Comparison of ENCODE assay signal across 8 mouse cellular contexts in the genomic region with DNA sequence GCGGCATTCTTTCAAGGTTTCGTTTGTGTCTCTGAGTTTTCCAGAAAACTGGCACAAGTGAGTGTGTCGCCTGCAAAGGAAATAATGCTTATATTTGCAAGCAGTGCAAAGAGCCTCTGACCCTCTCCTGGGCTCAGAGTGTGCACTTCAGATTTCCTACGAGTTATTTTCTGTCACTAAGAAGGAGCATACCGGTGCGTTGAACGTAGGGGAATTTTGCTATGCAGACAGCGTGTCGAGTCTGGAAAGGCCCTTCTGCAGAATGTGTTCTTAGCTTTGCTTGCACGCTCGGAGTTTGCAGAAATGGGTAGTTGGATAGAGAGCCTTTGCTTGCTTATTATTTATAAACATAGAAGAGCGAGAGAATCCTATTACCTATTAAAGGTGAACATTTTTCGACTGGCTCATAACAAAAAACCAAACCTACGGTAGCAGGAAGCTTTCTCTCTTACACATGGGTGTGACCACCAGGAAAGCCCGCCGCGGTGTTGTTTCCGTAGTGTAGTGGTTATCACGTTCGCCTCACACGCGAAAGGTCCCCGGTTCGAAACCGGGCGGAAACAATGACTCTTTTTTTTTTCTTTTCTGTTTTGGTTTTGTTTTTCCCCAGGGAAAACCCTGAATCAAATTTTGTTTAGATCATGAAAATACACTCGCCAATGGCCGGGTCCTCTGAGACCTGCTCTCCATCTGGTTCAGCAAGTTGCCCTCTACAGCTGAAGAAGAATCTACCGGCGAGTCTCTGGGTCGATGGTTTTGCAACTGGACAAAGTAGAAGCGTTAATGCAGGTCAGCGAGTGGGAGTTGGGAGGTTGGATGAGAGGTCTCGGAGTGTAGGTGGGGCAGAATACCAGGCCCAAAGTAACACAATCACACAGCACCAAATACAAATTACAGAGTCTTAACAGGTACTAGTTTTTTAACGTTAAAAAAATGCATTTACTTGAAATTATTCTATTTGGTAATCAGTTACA. TPM values are rescaled to one million over a fixed set of nuclear protein-coding genes. Genes with fewer than 3 reads are reported as not detected.
DNase-seq lines count a peak whose midpoint lies in the region; ATAC-seq and TF ChIP-seq lines count a peak whose summit lies in the region.

No protein-coding gene starts in this region.

- peak overlapping the region; percentile 61 for H3K9ac ChIP-seq in forebrain, embryonic 13.5 days
- peak overlapping the region; percentile 15; the same call in 1 of the 2 replicates for H3K9ac ChIP-seq in heart, postnatal 0 days (replicated peaks; ENCODE audit: low read depth, low read length)
- H3K9ac ChIP-seq in liver, embryonic 14.5 days (replicated peaks), result peak overlapping the region; percentile 84
- peak overlapping the region; percentile 55 for H3K9ac ChIP-seq in neural tube, embryonic 11.5 days (ENCODE audit: low read length)

- no peak for TF ChIP-seq POLR2A in testis, adult 2 months (IDR thresholded peaks at IDR 0.05; ENCODE audit: control insufficient read depth, low read depth, low read length)

- TF ChIP-seq CTCF in heart, postnatal 0 days (IDR thresholded peaks at IDR 0.05; ENCODE audit: low read depth), result no peak
- TF ChIP-seq CTCF in liver, embryonic 14.5 days (IDR thresholded peaks at IDR 0.05; ENCODE audit: low read depth), result no peak
- TF ChIP-seq CTCF in testis, adult 2 months (IDR thresholded peaks at IDR 0.05; ENCODE audit: control insufficient read depth, insufficient read depth, insufficient replicate concordance, low read depth, low read length), result no peak

- H3K27me3 ChIP-seq in forebrain, embryonic 13.5 days, result no peaks in the 10 kb centered on the region
- no peaks in the 10 kb centered on the region for H3K27me3 ChIP-seq in heart, postnatal 0 days (ENCODE audit: control insufficient read depth, insufficient read depth, low read length)
- no peaks in the 10 kb centered on the region for H3K27me3 ChIP-seq in liver, embryonic 14.5 days (ENCODE audit: control insufficient read depth, insufficient read depth, low read length)
- H3K27me3 ChIP-seq in neural tube, embryonic 11.5 days (ENCODE audit: control insufficient read depth, insufficient read depth, low read length), result no peaks in the 10 kb centered on the region
- no peaks in the 10 kb centered on the region for H3K27me3 ChIP-seq in testis, adult 2 months (ENCODE audit: control insufficient read depth, insufficient read depth, low read length)

- ATAC-seq in forebrain, embryonic 13.5 days, result peak; percentile 71
- peak; percentile 55; the same call in 1 of the 2 replicates for ATAC-seq in heart, postnatal 0 days (ENCODE audit: insufficient read depth, low read depth)
- ATAC-seq in liver, embryonic 14.5 days (ENCODE audit: insufficient read depth), result no peak
- 0 out of 2 replicates have a peak, but pooled peaks have one; percentile 39 for ATAC-seq in neural tube, embryonic 11.5 days (ENCODE audit: insufficient read depth, low FRiP score, low TSS enrichment)

- H3K4me1 ChIP-seq in forebrain, embryonic 13.5 days, result peaks cover 14% of the 10 kb centered on the region
- H3K4me1 ChIP-seq in heart, postnatal 0 days (ENCODE audit: control insufficient read depth, insufficient read depth), result no peaks in the 10 kb centered on the region
- peaks cover 6 to 13% of the 10 kb centered on the region in 2 experiments; a peak in 3 of 4 replicates for H3K4me1 ChIP-seq in liver, embryonic 14.5 days (replicated peaks; ENCODE audit: control insufficient read depth in 2 of 2, insufficient read depth in 2 of 2, low read length in 1 of 2)
- no peaks in the 10 kb centered on the region for H3K4me1 ChIP-seq in neural tube, embryonic 11.5 days (ENCODE audit: control insufficient read depth, insufficient read depth, low read length)
- H3K4me1 ChIP-seq in testis, adult 2 months (ENCODE audit: control insufficient read depth, insufficient read depth, low read length), result peaks cover 6% of the 10 kb centered on the region

- peak; percentile 87 for DNase-seq in CD8-positive naive resting alpha-beta T cell, adult 2 months (ENCODE audit: low read depth in 2 of 2, low spot score in 2 of 2)
- peak; percentile 74 for DNase-seq in c-Kit-negative CD71-positive TER-119-positive erythroid progenitor cells, embryonic 14.5 days (ENCODE audit: low read depth, low spot score)
- DNase-seq in heart, postnatal 0 days (ENCODE audit: low spot score), result peak; percentile 67
- DNase-seq in kidney, postnatal 36 days, result peak; percentile 77 to 86
- DNase-seq in liver, embryonic 14.5 days (ENCODE audit: low read depth in 3 of 3, low spot score in 3 of 3), result peak in 2 of 3 experiments; percentile 67 to 82
- peak; percentile 94 for DNase-seq in neural tube, embryonic 11.5 days (ENCODE audit: low spot score)

- H3K4me3 ChIP-seq in forebrain, embryonic 13.5 days, result peak overlapping the region; percentile 46
- peak overlapping the region; percentile 53 for H3K4me3 ChIP-seq in heart, postnatal 0 days (ENCODE audit: low read depth, low read length)
- peak overlapping the region; percentile 69 to 97 for H3K4me3 ChIP-seq in liver, embryonic 14.5 days (ENCODE audit: insufficient read depth in 1 of 2, low read depth in 2 of 2, low read length in 2 of 2)
- H3K4me3 ChIP-seq in neural tube, embryonic 11.5 days (ENCODE audit: low read depth, low read length), result peak overlapping the region; percentile 44
- H3K4me3 ChIP-seq in testis, adult 2 months (ENCODE audit: control insufficient read depth, low read depth, low read length), result peak overlapping the region; percentile 52

- H3K36me3 ChIP-seq in forebrain, embryonic 13.5 days (ENCODE audit: poor library complexity, severe bottlenecking), result no peaks in the 10 kb centered on the region
- H3K36me3 ChIP-seq in heart, postnatal 0 days (replicated peaks; ENCODE audit: control insufficient read depth, insufficient read depth, low read length), result no peaks in the 10 kb centered on the region
- H3K36me3 ChIP-seq in liver, embryonic 14.5 days (replicated peaks; ENCODE audit: control insufficient read depth, insufficient read depth, low read depth), result no peaks in the 10 kb centered on the region
- H3K36me3 ChIP-seq in neural tube, embryonic 11.5 days (ENCODE audit: control insufficient read depth, insufficient read depth, low read length), result no peaks in the 10 kb centered on the region
- no peaks in the 10 kb centered on the region for H3K36me3 ChIP-seq in testis, adult 2 months (ENCODE audit: control insufficient read depth, insufficient read depth, low read length)

- H3K27ac ChIP-seq in forebrain, embryonic 13.5 days, result peak overlapping the region; percentile 44; the same call in 1 of the 2 replicates
- H3K27ac ChIP-seq in heart, postnatal 0 days (ENCODE audit: low read depth), result peak overlapping the region; percentile 23; the same call in 1 of the 2 replicates
- peak overlapping the region; percentile 57 for H3K27ac ChIP-seq in liver, embryonic 14.5 days
- H3K27ac ChIP-seq in neural tube, embryonic 11.5 days (ENCODE audit: low read depth, low read length), result no peak overlapping the region
- H3K27ac ChIP-seq in testis, adult 2 months (ENCODE audit: control insufficient read depth, insufficient read depth, low read depth, low read length), result no peak overlapping the region

- no peaks in the 10 kb centered on the region for H3K9me3 ChIP-seq in forebrain, embryonic 13.5 days (replicated peaks)
- no peaks in the 10 kb centered on the region for H3K9me3 ChIP-seq in heart, postnatal 0 days (replicated peaks; ENCODE audit: control insufficient read depth, low read length)
- H3K9me3 ChIP-seq in liver, embryonic 14.5 days (ENCODE audit: control insufficient read depth, low read length), result no peaks in the 10 kb centered on the region
- no peaks in the 10 kb centered on the region for H3K9me3 ChIP-seq in neural tube, embryonic 11.5 days (ENCODE audit: control insufficient read depth, low read length)

- under 1% methylated on average over 35 of the region's 35 CpGs for WGBS in forebrain, embryonic 13.5 days
- WGBS in heart, postnatal 0 days, result 2% methylated on average over 35 of the region's 35 CpGs
- WGBS in liver, embryonic 14.5 days (ENCODE audit: insufficient replicate concordance), result 1% methylated on average over 35 of the region's 35 CpGs
- under 1% methylated on average over 35 of the region's 35 CpGs for WGBS in neural tube, embryonic 11.5 days

- H3K4me2 ChIP-seq in forebrain, embryonic 13.5 days, result peak overlapping the region; percentile 60
- H3K4me2 ChIP-seq in heart, postnatal 0 days (ENCODE audit: low read depth, low read length), result peak overlapping the region; percentile 59
- peak overlapping the region; percentile 84 for H3K4me2 ChIP-seq in liver, embryonic 14.5 days (ENCODE audit: low read depth)
- H3K4me2 ChIP-seq in neural tube, embryonic 11.5 days (ENCODE audit: low read depth), result peak overlapping the region; percentile 57

- TF ChIP-seq EP300 in heart, postnatal 0 days (IDR thresholded peaks at IDR 0.05; ENCODE audit: low read depth), result no peak
- no peak for TF ChIP-seq EP300 in liver, embryonic 14.5 days (IDR thresholded peaks at IDR 0.05; ENCODE audit: low read depth)

RNA-seq across cellular contexts. Expression of a gene that starts 9.0 kb away (rescaled TPM):
- polyA plus RNA-seq in forebrain, embryonic 13.5 days (2015; fragmentation: Nextera tagmentation; extraction: Ambion mirVana), result 2.8 and 10.7 TPM in 2 replicates
- total RNA-seq in heart, postnatal 0 days (2014; rRNA removed; ENCODE audit: low replicate concordance), result 48.9 and 128 TPM in 2 replicates
- 1.9 TPM in 1 of 2 replicates, not detected in the other for polyA plus RNA-seq in heart, postnatal 0 days (2015; fragmentation: Nextera tagmentation; extraction: Ambion mirVana)
- 8.7 and 17.9 TPM in 2 replicates for polyA plus RNA-seq in liver, embryonic 14.5 days (2012; rRNA removed)
- 12.0 TPM in 2 replicates for polyA plus RNA-seq in liver, embryonic 14.5 days (2014; fragmentation: Nextera tagmentation; extraction: Ambion mirVana)
- polyA plus RNA-seq in neural tube, embryonic 11.5 days (2014; fragmentation: Nextera tagmentation; extraction: Ambion mirVana), result 6.6 and 16.2 TPM in 2 replicates
- polyA plus RNA-seq in testis, adult 2 months (2012; rRNA removed), result 1.8 and 3.7 TPM in 2 replicates

RNA-seq across cellular contexts. Expression of a gene that starts 9.3 kb away (rescaled TPM):
- polyA plus RNA-seq in forebrain, embryonic 13.5 days (2015; fragmentation: Nextera tagmentation; extraction: Ambion mirVana), result 7.5 and 10.3 TPM in 2 replicates
- total RNA-seq in heart, postnatal 0 days (2014; rRNA removed; ENCODE audit: low replicate concordance), result 563 and 573 TPM in 2 replicates
- polyA plus RNA-seq in heart, postnatal 0 days (2015; fragmentation: Nextera tagmentation; extraction: Ambion mirVana), result 0.34 TPM in 1 of 2 replicates, not detected in the other
- 17.7 and 25.1 TPM in 2 replicates for polyA plus RNA-seq in liver, embryonic 14.5 days (2012; rRNA removed)
- polyA plus RNA-seq in liver, embryonic 14.5 days (2014; fragmentation: Nextera tagmentation; extraction: Ambion mirVana), result 1.0 and 3.1 TPM in 2 replicates
- polyA plus RNA-seq in neural tube, embryonic 11.5 days (2014; fragmentation: Nextera tagmentation; extraction: Ambion mirVana), result 6.2 and 10.8 TPM in 2 replicates
- polyA plus RNA-seq in testis, adult 2 months (2012; rRNA removed), result 10.0 and 11.3 TPM in 2 replicates

RNA-seq across cellular contexts. Expression of a gene that starts 14.8 kb away (rescaled TPM):
- 42.8 and 45.2 TPM in 2 replicates for polyA plus RNA-seq in forebrain, embryonic 13.5 days (2015; fragmentation: Nextera tagmentation; extraction: Ambion mirVana)
- total RNA-seq in heart, postnatal 0 days (2014; rRNA removed; ENCODE audit: low replicate concordance), result 29.3 and 34.1 TPM in 2 replicates
- polyA plus RNA-seq in heart, postnatal 0 days (2015; fragmentation: Nextera tagmentation; extraction: Ambion mirVana), result 4.0 and 4.2 TPM in 2 replicates
- polyA plus RNA-seq in liver, embryonic 14.5 days (2012; rRNA removed), result 66.4 and 87.2 TPM in 2 replicates
- polyA plus RNA-seq in liver, embryonic 14.5 days (2014; fragmentation: Nextera tagmentation; extraction: Ambion mirVana), result 36.5 and 47.8 TPM in 2 replicates
- polyA plus RNA-seq in neural tube, embryonic 11.5 days (2014; fragmentation: Nextera tagmentation; extraction: Ambion mirVana), result 25.5 and 29.2 TPM in 2 replicates
- 3.7 and 6.6 TPM in 2 replicates for polyA plus RNA-seq in testis, adult 2 months (2012; rRNA removed)

RNA-seq across cellular contexts. Expression of a gene that starts 16.4 kb away (rescaled TPM):
- 60.3 and 62.0 TPM in 2 replicates for polyA plus RNA-seq in forebrain, embryonic 13.5 days (2015; fragmentation: Nextera tagmentation; extraction: Ambion mirVana)
- total RNA-seq in heart, postnatal 0 days (2014; rRNA removed; ENCODE audit: low replicate concordance), result 658 and 1,026 TPM in 2 replicates
- polyA plus RNA-seq in heart, postnatal 0 days (2015; fragmentation: Nextera tagmentation; extraction: Ambion mirVana), result 7.6 and 7.9 TPM in 2 replicates
- 35.2 and 55.3 TPM in 2 replicates for polyA plus RNA-seq in liver, embryonic 14.5 days (2012; rRNA removed)
- 15.5 and 18.0 TPM in 2 replicates for polyA plus RNA-seq in liver, embryonic 14.5 days (2014; fragmentation: Nextera tagmentation; extraction: Ambion mirVana)
- polyA plus RNA-seq in neural tube, embryonic 11.5 days (2014; fragmentation: Nextera tagmentation; extraction: Ambion mirVana), result 51.6 and 61.4 TPM in 2 replicates
- 4.8 and 6.5 TPM in 2 replicates for polyA plus RNA-seq in testis, adult 2 months (2012; rRNA removed)

RNA-seq across cellular contexts. Expression of a gene that starts 16.7 kb away (rescaled TPM):
- 13.3 and 13.9 TPM in 2 replicates for polyA plus RNA-seq in forebrain, embryonic 13.5 days (2015; fragmentation: Nextera tagmentation; extraction: Ambion mirVana)
- total RNA-seq in heart, postnatal 0 days (2014; rRNA removed; ENCODE audit: low replicate concordance), result 1,225 and 1,316 TPM in 2 replicates
- polyA plus RNA-seq in heart, postnatal 0 days (2015; fragmentation: Nextera tagmentation; extraction: Ambion mirVana), result 1.7 and 3.1 TPM in 2 replicates
- polyA plus RNA-seq in liver, embryonic 14.5 days (2012; rRNA removed), result 21.4 and 38.1 TPM in 2 replicates
- polyA plus RNA-seq in liver, embryonic 14.5 days (2014; fragmentation: Nextera tagmentation; extraction: Ambion mirVana), result 11.2 and 12.4 TPM in 2 replicates
- 12.4 and 13.1 TPM in 2 replicates for polyA plus RNA-seq in neural tube, embryonic 11.5 days (2014; fragmentation: Nextera tagmentation; extraction: Ambion mirVana)
- polyA plus RNA-seq in testis, adult 2 months (2012; rRNA removed), result 7.9 and 8.5 TPM in 2 replicates

Comparison
In these comparisons a context has a peak if more than half of its experiments do, and no peak if none do; other contexts are left out.
1. H3K27ac ChIP-seq: peak in forebrain, embryonic 13.5 days (single experiment), heart, postnatal 0 days (single experiment) and liver, embryonic 14.5 days (single experiment); none in neural tube, embryonic 11.5 days (single experiment) and testis, adult 2 months (single experiment).
2. H3K9ac ChIP-seq: peak in every context shown above with its lines; median percentile 84 in liver, embryonic 14.5 days; 61 in forebrain, embryonic 13.5 days; 55 in neural tube, embryonic 11.5 days; 15 in heart, postnatal 0 days.
3. Peak in every context shown above with its lines, with median percentiles within 50 percentile points of each other: DNase-seq, H3K4me2 ChIP-seq and H3K4me3 ChIP-seq.